Mouse (Mus musculus): Measurements from ENCODE around the gene Lgi2. TPM values are rescaled to one million over a fixed set of nuclear protein-coding genes. Genes with fewer than 3 reads are reported as not detected.

Gene Lgi2
- total RNA-seq (2023), result not detected

GRCm38 (mm10) chr5:52565813-52566531 is at the start of gene Lgi2:
Lgi2 (minus strand) TSS chr5:52566462.

Other genes with a start within 250 kb of the Lgi2 start
- not detected for gene Sod3, start 202.7 kb downstream of the Lgi2 start, total RNA-seq (2023)
- not detected for gene Ccdc149, start 94.9 kb downstream of the Lgi2 start, total RNA-seq (2023)
- gene Sepsecs, start 103.2 kb upstream of the Lgi2 start, total RNA-seq (2023), result 17.3 TPM
- gene Pi4k2b, start 175.1 kb upstream of the Lgi2 start, total RNA-seq (2023), result 14.5 TPM
- gene Zcchc4, start 208.9 kb upstream of the Lgi2 start, total RNA-seq (2023), result 18.3 TPM